Mouse (Mus musculus) stomach, embryonic 14.5 days (tissue): ENCODE measurements around the gene Vmn1r55. TPM values are rescaled to one million over a fixed set of nuclear protein-coding genes. Genes with fewer than 3 reads are reported as not detected.

Experiments used
- ATAC-seq: fragments of 200-750 bp; cut with Nextera tagmentation; 2 replicates; pipeline ENCODE4 v1.8.0; 2017; ENCODE audit warnings: low read depth, moderate TSS enrichment; ENCODE audit not compliant: insufficient number of reproducible peaks, insufficient read depth, low FRiP score
- H3K27ac ChIP-seq: fragments of 300-500 bp; sonication (generic); 2 replicates; pipeline ENCODE4 v1.5.1; 2014; ENCODE audit warnings: mild to moderate bottlenecking, low read length, moderate library complexity, mixed read lengths
- H3K27me3 ChIP-seq: fragments of 300-500 bp; sonication (generic); 2 replicates; pipeline ENCODE4 v1.6.1; 2014; ENCODE audit warnings: low read length, control low read depth, mixed read lengths; ENCODE audit not compliant: control insufficient read depth, insufficient read depth
- H3K36me3 ChIP-seq: fragments of 300-500 bp; sonication (generic); 2 replicates; pipeline ENCODE4 v1.6.1; 2014; ENCODE audit warnings: mild to moderate bottlenecking, control low read depth, low read length, moderate library complexity, mixed read lengths; ENCODE audit not compliant: control insufficient read depth, insufficient read depth
- H3K4me1 ChIP-seq: fragments of 300-500 bp; sonication (generic); 2 replicates; pipeline ENCODE4 v1.6.1; 2014; ENCODE audit warnings: low read length, control low read depth, mixed read lengths; ENCODE audit not compliant: control insufficient read depth, insufficient read depth
- H3K4me2 ChIP-seq: fragments of 300-500 bp; sonication (generic); replicated peaks from 2 replicates; pipeline ENCODE4 v1.6.1; 2014; ENCODE audit warnings: low read depth, low read length, control low read depth
- H3K4me3 ChIP-seq: fragments of 300-500 bp; sonication (generic); 2 replicates; pipeline ENCODE4 v1.5.1; 2014; ENCODE audit warnings: low read depth, low read length, control low read depth
- H3K9ac ChIP-seq: fragments of 300-500 bp; sonication (generic); replicated peaks from 2 replicates; pipeline ENCODE4 v1.6.1; 2014; ENCODE audit warnings: low read depth, mild to moderate bottlenecking, control low read depth, low read length, moderate library complexity, mixed read lengths
- H3K9me3 ChIP-seq: fragments of 300-500 bp; sonication (generic); 2 replicates; pipeline ENCODE4 v1.6.1; 2016; ENCODE audit warnings: low read depth, low read length, control low read depth; ENCODE audit not compliant: control insufficient read depth
- WGBS: fragments of 180-500 bp; shearing (Covaris S2); extraction: QIAGEN DNeasy Blood & Tissue Kit; methylation state at CpG from one replicate; pipeline ENCODE4 v1.1.7; 2014; 5-methylcytosine and 5-hydroxymethylcytosine counted together
- polyA plus RNA-seq: library from polyadenylated mRNA; unstranded; fragments of >200 nt; fragmentation: Nextera tagmentation; extraction: Ambion mirVana; gene quantifications from 2 replicates; pipeline ENCODE4 v1.2.1, GENCODE M21; 2014

The Vmn1r55 gene
- polyA plus RNA-seq, 1 experiment from 2014 or later, result not detected

- no peak overlapping the region for H3K4me2 ChIP-seq
- peaks cover 33% of the 10 kb centered on the region for H3K36me3 ChIP-seq
- H3K27ac ChIP-seq, result no peak overlapping the region
- H3K4me1 ChIP-seq, result no peaks in the 10 kb centered on the region
- no peaks in the 10 kb centered on the region for H3K27me3 ChIP-seq
- ATAC-seq, result no peak
- no peaks in the 10 kb centered on the region for H3K9me3 ChIP-seq
- no peak overlapping the region for H3K4me3 ChIP-seq
- 78% methylated on average over 4 of the region's 4 CpGs for WGBS
- H3K9ac ChIP-seq, result no peak overlapping the region
These were observed 61.6 kb downstream of the Vmn1r55 start for GRCm38 (mm10) chr7:5087886-5088285.

- Histone ChIP-seq H3K27ac (no peak overlapping the region), H3K9ac (no peak overlapping the region), H3K4me2 (no peak overlapping the region), H3K4me3 (no peak overlapping the region), H3K9me3 (no peaks in the 10 kb centered on the region), H3K27me3 (no peaks in the 10 kb centered on the region), H3K4me1 (no peaks in the 10 kb centered on the region), H3K36me3 (peaks cover 30% of the 10 kb centered on the region)
- 75% methylated on average over 5 of the region's 5 CpGs for WGBS
- no peak for ATAC-seq
These were observed 62.5 kb downstream of the Vmn1r55 start for GRCm38 (mm10) chr7:5086921-5087440.

GRCm38 (mm10) chr7:5085512-5085911 is 64.0 kb downstream of the Vmn1r55 start:
- WGBS, result 87% methylated on average over 1 of the region's 1 CpGs
- Histone ChIP-seq H3K4me1 (peaks cover 7% of the 10 kb centered on the region; the same call in 1 of the 2 replicates), H3K4me3 (no peak overlapping the region), H3K36me3 (peaks cover 30% of the 10 kb centered on the region), H3K4me2 (no peak overlapping the region), H3K27ac (no peak overlapping the region), H3K9ac (no peak overlapping the region), H3K27me3 (no peaks in the 10 kb centered on the region), H3K9me3 (no peaks in the 10 kb centered on the region)
- ATAC-seq, result no peak

- no peak overlapping the region for H3K4me2 ChIP-seq
- no peak overlapping the region for H3K27ac ChIP-seq
- peaks cover 29% of the 10 kb centered on the region for H3K36me3 ChIP-seq
- no peak for ATAC-seq
- H3K9me3 ChIP-seq, result no peaks in the 10 kb centered on the region
- no peak overlapping the region for H3K4me3 ChIP-seq
- peaks cover 7% of the 10 kb centered on the region; the same call in 1 of the 2 replicates for H3K4me1 ChIP-seq
- H3K27me3 ChIP-seq, result no peaks in the 10 kb centered on the region
- no peak overlapping the region for H3K9ac ChIP-seq
- WGBS, result 90% methylated on average over 18 of the region's 18 CpGs
These were observed 66.0 kb downstream of the Vmn1r55 start for GRCm38 (mm10) chr7:5083325-5084105.

- no peak for ATAC-seq
- H3K36me3 ChIP-seq, result peaks cover 44% of the 10 kb centered on the region
- WGBS, result 99% methylated on average over 2 of the region's 2 CpGs
- H3K4me1 ChIP-seq, result peaks cover 7% of the 10 kb centered on the region; the same call in 1 of the 2 replicates
- no peak overlapping the region for H3K9ac ChIP-seq
- peak overlapping the region; percentile 70; the same call in 1 of the 2 replicates for H3K4me2 ChIP-seq
- no peaks in the 10 kb centered on the region for H3K27me3 ChIP-seq
- H3K27ac ChIP-seq, result no peak overlapping the region
- H3K9me3 ChIP-seq, result no peaks in the 10 kb centered on the region
- no peak overlapping the region for H3K4me3 ChIP-seq
These were observed 67.5 kb downstream of the Vmn1r55 start for GRCm38 (mm10) chr7:5081939-5082338.

- no peaks in the 10 kb centered on the region for H3K9me3 ChIP-seq
- no peak for ATAC-seq
- peak overlapping the region; percentile 94 for H3K4me3 ChIP-seq
- H3K4me2 ChIP-seq, result peak overlapping the region; percentile 70
- H3K27me3 ChIP-seq, result no peaks in the 10 kb centered on the region
- H3K9ac ChIP-seq, result peak overlapping the region; percentile 96
- WGBS, result 58% methylated on average over 6 of the region's 6 CpGs
- H3K4me1 ChIP-seq, result peaks cover 7% of the 10 kb centered on the region; the same call in 1 of the 2 replicates
- no peak overlapping the region for H3K27ac ChIP-seq
- peaks cover 44% of the 10 kb centered on the region for H3K36me3 ChIP-seq
These were observed 68.2 kb downstream of the Vmn1r55 start for GRCm38 (mm10) chr7:5081241-5081640.

- H3K4me2 ChIP-seq, result peak overlapping the region; percentile 70
- no peaks in the 10 kb centered on the region for H3K27me3 ChIP-seq
- 16% methylated on average over 6 of the region's 6 CpGs for WGBS
- no peak for ATAC-seq
- H3K27ac ChIP-seq, result peak overlapping the region; percentile 91; the same call in 1 of the 2 replicates
- H3K4me3 ChIP-seq, result peak overlapping the region; percentile 94
- peaks cover 43% of the 10 kb centered on the region for H3K36me3 ChIP-seq
- peaks cover 7% of the 10 kb centered on the region; the same call in 1 of the 2 replicates for H3K4me1 ChIP-seq
- H3K9me3 ChIP-seq, result no peaks in the 10 kb centered on the region
- H3K9ac ChIP-seq, result peak overlapping the region; percentile 96
These were observed 68.7 kb downstream of the Vmn1r55 start for GRCm38 (mm10) chr7:5080815-5081214.

- peak; percentile 97 for ATAC-seq
- Histone ChIP-seq H3K27me3 (no peaks in the 10 kb centered on the region), H3K27ac (peak within 1 kb of the TSS; percentile 91), H3K36me3 (peaks cover 39% of the 10 kb centered on the region), H3K4me1 (peaks cover 7% of the 10 kb centered on the region; the same call in 1 of the 2 replicates), H3K9me3 (no peaks in the 10 kb centered on the region), H3K9ac (peak within 1 kb of the TSS; percentile 96), H3K4me3 (peak within 1 kb of the TSS; percentile 94), H3K4me2 (peak within 1 kb of the TSS; percentile 70)
- WGBS, result under 1% methylated on average over 59 of the region's 81 CpGs
These were observed 69.3 kb downstream of the Vmn1r55 start, which contains the start of gene Epn1 for GRCm38 (mm10) chr7:5080010-5080751. Gene Epn1 (plus strand): TSS chr7:5080235.
